Mouse (Mus musculus): ENCODE measurements around the gene Syngr4. TPM values are rescaled to one million over a fixed set of nuclear protein-coding genes. Genes with fewer than 3 reads are reported as not detected.

Gene Syngr4
- polyA plus RNA-seq, 1 experiment: 0.26 TPM

GRCm38 (mm10) chr7:45872624-45873023, 23.9 kb downstream of the Syngr4 start, which contains the start of gene Kdelr1:
TSS of gene Kdelr1 (plus strand) at chr7:45872772.
- peak; percentile 44 for DNase-seq (ENCODE audit: low read depth, low spot score)
- under 1% methylated on average over 18 of the region's 18 CpGs for WGBS

- WGBS: 6% methylated on average over 30 of the region's 30 CpGs
- no peak for DNase-seq (ENCODE audit: low read depth, low spot score)
Measured at GRCm38 (mm10) chr7:45870282-45871058, 26.0 kb downstream of the Syngr4 start.

DNA sequence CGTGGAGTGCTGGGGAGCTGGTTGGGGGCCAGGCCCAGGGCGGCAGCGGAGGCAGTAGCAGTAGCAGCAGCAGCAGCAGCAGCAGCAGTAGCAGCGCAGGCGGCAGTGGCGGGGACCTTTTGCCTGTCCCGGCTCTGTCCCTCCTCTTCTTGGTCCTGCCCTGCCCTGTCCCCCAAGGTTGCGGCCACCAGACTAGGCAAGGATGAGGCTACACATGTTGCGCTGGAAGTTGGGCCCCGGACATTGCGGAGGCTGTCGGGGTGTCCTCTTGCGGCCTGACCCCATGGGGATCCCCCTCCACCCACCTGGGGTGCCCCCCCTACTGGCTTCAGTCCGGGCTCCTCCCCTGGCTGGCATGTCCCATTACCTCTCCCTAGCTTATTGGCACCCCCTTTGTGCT, 26.7 kb downstream of the Syngr4 start:
- no peak for DNase-seq (ENCODE audit: low read depth, low spot score)
- WGBS: 8% methylated on average over 14 of the region's 14 CpGs

- WGBS: 34% methylated on average over 8 of the region's 8 CpGs
- DNase-seq (ENCODE audit: low read depth, low spot score): no peak
Measured at GRCm38 (mm10) chr7:45869107-45869670, 27.3 kb downstream of the Syngr4 start.

DNA sequence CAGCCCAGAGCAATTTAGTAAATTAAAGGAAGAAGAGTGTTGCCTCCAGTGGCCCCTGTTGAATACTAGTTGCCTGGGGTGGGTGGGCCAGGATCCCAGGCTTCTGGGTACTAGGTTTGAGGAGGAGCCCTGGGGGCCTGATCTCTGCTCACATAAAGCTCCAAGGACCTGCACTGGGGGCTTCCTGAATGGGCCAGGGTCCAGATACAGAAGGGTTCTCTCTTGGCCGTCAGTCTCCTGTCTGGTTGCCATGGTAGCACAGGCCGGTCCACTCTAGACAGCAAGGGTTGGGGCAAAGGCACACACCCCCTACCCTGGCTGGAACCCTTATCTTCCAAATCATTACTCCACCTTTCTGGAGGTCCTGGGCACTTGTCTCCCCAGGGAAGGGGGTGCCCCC, 28.6 kb downstream of the Syngr4 start:
- 77% methylated on average over 2 of the region's 2 CpGs for WGBS
- DNase-seq (ENCODE audit: low read depth, low spot score): no peak

DNA sequence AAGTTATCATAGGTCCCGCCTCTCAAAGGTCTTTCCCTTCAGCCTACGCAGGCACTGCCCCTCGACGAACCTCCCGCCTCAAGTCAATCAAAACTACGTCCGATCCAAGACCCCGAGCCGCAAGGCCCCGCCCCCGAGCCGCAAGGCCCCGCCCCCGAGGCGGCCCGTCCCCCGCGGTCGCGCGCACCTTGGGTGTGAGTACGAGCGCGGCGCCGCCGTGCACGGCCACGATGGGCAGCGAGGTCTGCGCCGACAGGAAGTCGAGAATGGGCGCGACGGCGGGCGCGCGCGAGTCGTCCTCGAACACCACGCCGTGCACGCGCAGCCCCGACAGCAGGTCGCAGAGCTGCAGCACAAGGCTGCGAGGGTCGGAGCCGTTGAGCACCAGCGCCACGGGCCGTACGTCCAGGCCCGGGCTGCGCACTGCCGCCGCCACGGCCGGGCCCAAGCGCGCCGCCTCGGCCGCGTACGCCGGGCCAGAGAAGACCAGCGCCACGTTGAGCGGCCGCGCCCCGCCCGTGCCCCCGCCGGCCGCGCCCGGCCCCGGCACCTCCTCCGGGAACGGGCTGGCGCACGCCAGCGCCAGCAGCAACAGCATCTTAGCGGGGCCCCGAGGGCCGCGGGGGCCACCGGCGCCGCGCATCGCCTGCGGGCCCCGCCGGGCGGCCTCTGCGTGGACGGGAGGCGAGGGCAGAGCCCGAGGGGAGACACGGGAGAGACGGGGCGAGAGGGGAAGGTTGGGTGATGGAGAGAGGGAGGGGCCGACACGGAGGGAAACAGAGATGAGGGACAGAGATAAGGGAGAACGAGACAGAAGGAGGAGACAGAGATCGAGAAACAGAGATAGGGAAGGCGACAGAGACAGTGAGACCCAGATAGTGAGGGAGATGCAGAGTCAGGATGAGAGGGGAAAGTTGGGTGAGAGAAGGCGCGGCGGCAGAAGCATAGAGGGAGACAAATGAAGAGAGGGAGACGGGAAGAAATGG, 30.3 kb downstream of the Syngr4 start:
- peak; percentile 50 for DNase-seq (ENCODE audit: low read depth, low spot score)
- under 1% methylated on average over 117 of the region's 117 CpGs for WGBS

DNA sequence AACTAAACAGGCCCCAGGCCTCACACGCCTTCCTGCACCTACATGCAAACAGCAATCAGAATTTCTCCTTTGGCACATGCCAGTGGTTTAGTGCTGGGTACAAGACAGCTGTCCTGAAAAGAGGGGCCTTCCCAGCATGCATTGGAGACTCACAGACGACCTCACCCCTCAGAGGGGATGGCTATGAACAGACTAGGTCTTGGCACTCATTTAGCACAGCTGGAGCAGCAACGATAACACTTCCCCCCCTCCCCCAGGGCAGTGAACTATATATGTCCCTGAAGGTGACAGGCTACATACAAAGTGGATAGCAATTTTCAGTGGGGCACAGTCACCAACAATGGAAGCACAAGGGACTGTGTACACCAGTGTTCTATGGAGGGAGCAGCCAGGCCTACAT, 32.1 kb downstream of the Syngr4 start:
- DNase-seq (ENCODE audit: low read depth, low spot score): no peak
- WGBS: 62% methylated on average over 3 of the region's 3 CpGs

DNA sequence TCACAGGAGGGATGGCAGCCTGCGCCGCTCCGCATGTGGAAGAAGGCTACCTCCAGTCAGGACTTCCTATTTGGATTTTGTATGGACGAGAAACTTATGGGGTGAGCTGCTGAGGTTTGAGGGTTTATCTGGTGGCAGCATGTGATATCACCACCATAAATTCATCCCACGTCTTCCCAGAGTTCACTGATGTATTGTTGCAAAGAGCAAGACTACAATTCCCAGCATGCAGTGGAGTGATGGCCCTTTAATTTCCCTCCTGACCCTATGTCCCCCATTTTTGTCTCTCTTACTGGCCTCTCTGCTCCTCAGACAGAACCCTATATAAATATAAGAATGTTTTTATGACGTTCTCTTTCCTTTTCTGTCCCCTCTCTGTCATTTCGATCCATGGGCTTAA, 33.7 kb downstream of the Syngr4 start:
- no peak for DNase-seq (ENCODE audit: low read depth, low spot score)
- 83% methylated on average over 7 of the region's 7 CpGs for WGBS

DNA sequence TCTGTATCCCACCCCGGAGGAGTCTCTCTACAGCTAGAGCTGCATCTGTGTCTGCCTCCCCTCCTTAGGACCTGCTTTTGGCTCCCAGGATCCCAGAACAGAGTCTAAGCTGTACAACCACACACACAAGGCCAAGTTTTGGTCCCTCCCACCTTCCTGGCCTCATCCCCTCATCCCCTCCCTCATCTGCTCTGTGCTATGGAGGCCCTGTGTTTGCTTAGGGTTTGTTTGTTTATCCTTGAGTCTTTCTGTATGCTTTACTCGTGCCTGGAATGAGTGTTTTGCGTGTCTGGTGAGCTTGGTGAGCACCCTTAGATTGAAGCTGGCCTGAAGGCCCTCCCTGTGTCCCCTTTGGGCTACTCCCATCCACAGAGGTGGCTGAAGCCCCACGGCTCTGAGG, 37.5 kb downstream of the Syngr4 start:
- no peak for DNase-seq (ENCODE audit: low read depth, low spot score)
- WGBS: 33% methylated on average over 4 of the region's 4 CpGs

GRCm38 (mm10) chr7:45856950-45857901, 39.3 kb downstream of the Syngr4 start:
- WGBS: 18% methylated on average over 30 of the region's 30 CpGs
- no peak for DNase-seq (ENCODE audit: low read depth, low spot score)

DNA sequence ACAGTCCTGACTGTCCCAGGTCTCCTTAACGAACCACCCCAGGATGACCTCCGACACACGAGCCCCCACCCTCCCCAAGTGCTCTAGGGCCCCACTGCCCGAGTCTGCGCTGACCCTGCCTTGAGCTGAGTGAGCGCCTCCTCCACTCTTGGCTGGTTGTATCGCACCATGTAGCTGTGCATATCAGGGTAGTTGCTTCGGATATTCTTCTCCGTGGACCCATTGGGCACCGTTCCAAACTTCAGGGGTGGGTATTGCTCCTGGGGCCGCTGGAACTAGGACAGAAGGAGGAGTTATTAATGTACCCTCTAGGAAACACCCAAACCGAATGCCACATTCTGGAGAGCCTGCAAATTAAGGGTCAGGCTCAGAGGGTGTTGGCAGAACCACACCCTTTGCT, 43.4 kb downstream of the Syngr4 start:
- WGBS: 79% methylated on average over 12 of the region's 12 CpGs

DNA sequence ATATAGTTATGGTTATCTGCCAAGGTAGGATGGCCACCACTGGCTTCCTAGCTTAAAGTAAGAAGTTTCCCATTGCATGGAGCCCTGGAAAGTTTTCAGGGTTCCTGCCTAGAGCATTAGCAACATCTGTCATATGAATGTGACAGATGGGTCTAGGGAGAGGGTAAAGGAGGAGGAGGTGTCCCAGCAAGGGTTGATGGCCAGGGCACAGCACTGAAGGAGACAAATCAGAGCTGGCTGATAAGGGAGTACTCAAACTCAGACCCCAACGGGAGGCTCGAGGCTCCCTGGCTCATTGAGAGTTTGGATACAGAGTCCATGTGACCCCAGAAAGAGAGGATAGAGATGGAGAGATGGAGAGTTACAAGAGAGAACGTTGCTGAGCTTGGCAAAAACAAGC, 45.9 kb downstream of the Syngr4 start:
- DNase-seq (ENCODE audit: low read depth, low spot score): no peak
- 76% methylated on average over 3 of the region's 3 CpGs for WGBS

More for the DNA sequence above, 43.4 kb downstream of the Syngr4 start:
- no peak for DNase-seq (ENCODE audit: low read depth, low spot score)

DNA sequence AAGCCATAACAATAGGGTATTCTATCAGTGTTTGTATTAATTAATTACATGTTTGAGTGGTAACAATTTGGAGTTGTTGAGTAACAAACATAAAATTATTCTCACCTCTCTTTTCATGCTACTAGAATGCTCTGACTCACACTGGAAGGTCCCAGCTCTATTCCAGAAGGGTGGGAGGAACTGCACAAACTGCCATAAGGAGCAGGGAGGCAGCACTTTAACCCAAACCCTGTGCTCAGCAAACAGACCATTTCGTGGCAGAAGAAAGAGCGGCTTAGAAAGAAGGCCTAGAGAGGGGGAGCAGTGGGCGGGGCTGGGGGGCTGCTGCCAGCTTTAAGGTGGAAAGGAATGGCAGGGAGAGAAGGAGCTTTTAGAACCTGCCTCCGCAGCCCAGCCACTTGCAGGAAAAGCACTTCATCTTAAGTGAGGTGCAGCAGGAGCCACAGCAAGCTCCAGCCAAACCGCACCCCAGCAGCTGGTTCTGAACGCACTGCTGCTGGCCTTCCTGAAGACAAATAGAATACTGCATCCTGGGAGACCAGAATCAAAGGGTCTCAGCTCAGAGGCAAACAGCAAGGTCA, 48.0 kb downstream of the Syngr4 start:
- DNase-seq (ENCODE audit: low read depth, low spot score): no peak
- WGBS: 22% methylated on average over 6 of the region's 6 CpGs

- no peak for DNase-seq (ENCODE audit: low read depth, low spot score)
- 86% methylated on average over 10 of the region's 10 CpGs for WGBS
Measured at GRCm38 (mm10) chr7:45842950-45843744, 53.4 kb downstream of the Syngr4 start.

Data from large intestine, adult 2 months (tissue).